Mouse (Mus musculus) lung, adult 10 weeks (tissue): ENCODE results near the gene Cygb. TPM values are rescaled to one million over a fixed set of nuclear protein-coding genes. Genes with fewer than 3 reads are reported as not detected.

Source experiments
- polyA plus RNA-seq: library from polyadenylated mRNA; stranded (reverse); fragments of 350-450 nt; fragmentation: Illumina TruSeq; extraction: RNeasy Lipid Tissue Mini Kit (QIAGEN cat#74804); gene quantifications from one replicate; pipeline ENCODE4 v1.2.3, GENCODE M21; 2014; ENCODE audit warnings: low read depth, low replicate concordance; ENCODE audit not compliant: insufficient read depth

Cygb gene
- polyA plus RNA-seq: 26.4 TPM

DNA sequence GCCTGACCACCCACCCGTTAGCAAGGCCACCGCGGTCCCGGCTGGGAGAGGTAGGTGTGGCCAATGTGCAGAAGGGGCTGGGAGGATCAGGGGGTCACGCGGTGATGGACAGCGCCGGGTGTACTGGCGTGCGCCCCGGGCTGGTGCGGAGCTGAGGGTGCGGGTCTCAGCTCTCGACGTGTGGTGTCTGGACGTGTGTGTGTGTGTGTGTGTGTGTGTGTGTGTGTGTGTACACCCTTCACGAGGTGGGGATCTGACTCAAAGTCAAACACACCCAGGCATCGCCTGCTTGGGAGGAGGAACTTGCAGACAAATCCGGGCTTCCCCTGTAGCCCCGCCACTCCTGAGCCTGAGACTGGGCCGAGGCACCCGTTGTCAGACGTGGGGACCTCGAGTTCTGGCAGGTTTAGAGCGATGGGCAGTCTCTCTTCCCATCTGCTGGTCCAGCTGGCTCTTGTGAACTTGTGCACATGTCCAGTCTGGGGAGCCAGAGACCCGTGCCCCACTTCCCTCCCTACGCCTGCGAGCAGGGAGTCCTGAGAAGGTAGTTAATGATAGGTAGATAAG lies at the start of gene Cygb:
Gene Cygb (minus strand): TSS at position 59 of the 567 bp plus-strand sequence.

DNA sequence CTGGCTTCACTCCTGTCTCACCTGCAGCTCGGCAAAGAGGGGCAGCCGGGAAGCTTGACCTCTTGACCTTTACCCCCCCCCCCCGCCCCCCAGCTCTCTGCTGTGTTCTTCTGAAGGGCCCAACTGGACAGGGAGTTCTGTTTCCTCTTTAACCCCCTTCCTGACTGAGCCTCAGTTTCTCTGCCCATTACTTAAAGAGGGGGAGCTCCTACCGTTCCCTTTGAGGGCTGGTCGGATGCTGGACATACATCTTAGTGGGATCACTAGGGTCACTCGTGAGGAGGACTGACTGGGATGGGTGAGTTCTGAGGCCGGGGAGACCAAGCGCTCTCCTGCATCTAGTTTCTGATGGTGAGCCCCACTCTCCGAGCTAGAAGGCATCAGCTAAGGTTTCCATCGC lies 879 bp downstream of the Cygb start, which contains the start of gene Prcd:
Gene Prcd (plus strand): TSS at position 301 of the 400 bp plus-strand sequence.

DNA sequence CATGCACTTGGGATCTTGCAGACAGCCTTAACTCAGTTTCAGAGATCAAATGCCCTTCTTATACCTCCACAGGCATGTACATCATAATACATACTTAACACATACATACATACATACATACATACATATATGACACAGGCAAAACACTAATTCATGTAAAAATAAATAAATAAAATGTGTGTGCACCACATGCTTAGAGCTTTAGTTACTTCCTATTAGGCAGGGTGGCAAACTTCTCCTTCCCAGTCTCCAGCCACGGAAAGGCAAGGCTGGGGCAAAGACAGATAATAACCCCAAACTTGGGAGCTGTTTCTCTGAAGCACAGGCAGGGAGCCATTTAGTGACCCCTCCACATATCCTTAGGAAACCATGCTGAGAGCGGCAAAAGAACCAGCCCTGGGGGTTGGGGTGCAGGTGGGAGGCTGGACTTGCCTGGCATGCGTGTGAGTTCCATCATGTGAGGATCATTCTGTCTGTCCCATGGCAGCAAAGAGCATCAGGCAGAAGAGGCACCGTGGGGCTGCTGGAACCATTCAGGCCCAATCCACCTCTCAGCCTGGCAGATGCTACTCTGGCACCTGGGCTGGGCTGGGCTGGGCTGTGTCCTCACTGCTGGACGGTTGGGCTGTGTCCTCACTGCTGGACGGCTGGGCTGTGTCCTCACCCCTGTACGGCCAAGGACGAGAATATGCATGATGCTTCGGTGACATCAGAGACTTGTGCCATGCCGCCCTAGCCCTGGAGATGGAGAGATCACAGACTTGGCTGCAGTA lies 27.6 kb downstream of the Cygb start, which contains the start of gene Rhbdf2:
Gene Rhbdf2 (minus strand): TSS at position 721 of the 773 bp plus-strand sequence.

Other genes starting within 250 kb of the Cygb start
- gene Rnf157, start 241.3 kb downstream of the Cygb start, polyA plus RNA-seq: 1.5 TPM
- 70.7 TPM for gene Ubald2, start 220.2 kb downstream of the Cygb start, polyA plus RNA-seq
- 0.22 TPM for gene Qrich2, start 188.1 kb downstream of the Cygb start, polyA plus RNA-seq
- 39.3 TPM for gene Prpsap1, start 160.1 kb downstream of the Cygb start, polyA plus RNA-seq
- gene Sphk1, start 123.4 kb downstream of the Cygb start, polyA plus RNA-seq: 23.0 TPM
- 7.1 TPM for gene Ube2o, start 72.9 kb downstream of the Cygb start, polyA plus RNA-seq
- gene Aanat, start 67.9 kb downstream of the Cygb start, polyA plus RNA-seq: not detected
- 13.5 TPM for gene Rhbdf2, start 27.3 kb downstream of the Cygb start, polyA plus RNA-seq
- 6.3 TPM for gene Prcd, start 779 bp downstream of the Cygb start, polyA plus RNA-seq
- not detected for gene St6galnac1, start 121.2 kb upstream of the Cygb start, polyA plus RNA-seq
- gene Mxra7, start 173.7 kb upstream of the Cygb start, polyA plus RNA-seq: 42.7 TPM
- gene Mettl23, start 189.0 kb upstream of the Cygb start, polyA plus RNA-seq: 48.6 TPM
- 34.6 TPM for gene Jmjd6, start 189.1 kb upstream of the Cygb start, polyA plus RNA-seq
- gene Mfsd11, start 198.1 kb upstream of the Cygb start, polyA plus RNA-seq: 12.1 TPM
- 182 TPM for gene Srsf2, start 198.8 kb upstream of the Cygb start, polyA plus RNA-seq